Mouse (Mus musculus) testis, adult 2 months (tissue): ENCODE results near the gene Vti1a.

Source experiments
- CTCF ChIP-seq: fragments of 200-500 bp; IDR thresholded peaks from 2 replicates; pipeline ENCODE4 v1.5.1; 2012; ENCODE audit warnings: low read depth, mild to moderate bottlenecking, inconsistent platforms, low read length, moderate library complexity; ENCODE audit not compliant: control insufficient read depth, insufficient read depth, insufficient replicate concordance
- POLR2A ChIP-seq: fragments of 200-500 bp; IDR thresholded peaks from 2 replicates; pipeline ENCODE4 v1.6.1; 2012; ENCODE audit warnings: low read depth, mild to moderate bottlenecking, inconsistent platforms, low read length, moderate library complexity; ENCODE audit not compliant: control insufficient read depth

- TF ChIP-seq POLR2A (no peak), CTCF (no peak)
Observed at GRCm38 (mm10) chr19:55621011-55621625, 305.0 kb downstream of the Vti1a start.
